Mouse (Mus musculus) small intestine, adult 2 months (tissue): Measurements from ENCODE around the gene Gm20388. TPM values are rescaled to one million over a fixed set of nuclear protein-coding genes. Genes with fewer than 3 reads are reported as not detected.

Experiments used
- H3K27ac ChIP-seq: fragments of 200-500 bp; 2 replicates; pipeline ENCODE4 v1.5.1; 2012; ENCODE audit warnings: low read depth, low read length, control low read depth, inconsistent platforms; ENCODE audit not compliant: insufficient read depth
- H3K27me3 ChIP-seq: fragments of 200-500 bp; 2 replicates; pipeline ENCODE4 v1.6.1; 2012; ENCODE audit warnings: mild to moderate bottlenecking, moderate library complexity, low read length, inconsistent platforms; ENCODE audit not compliant: control insufficient read depth, insufficient read depth
- H3K36me3 ChIP-seq: fragments of 200-500 bp; 2 replicates; pipeline ENCODE4 v1.6.1; 2012; ENCODE audit warnings: mild to moderate bottlenecking, low read length, control low read depth, inconsistent platforms; ENCODE audit not compliant: control insufficient read depth, insufficient read depth
- H3K4me1 ChIP-seq: fragments of 200-500 bp; 2 replicates; pipeline ENCODE4 v1.6.1; 2012; ENCODE audit warnings: low read length, inconsistent platforms, mixed read lengths; ENCODE audit not compliant: control insufficient read depth, insufficient read depth, insufficient read length
- H3K4me3 ChIP-seq: fragments of 200-500 bp; 2 replicates; pipeline ENCODE4 v1.5.1; 2012; ENCODE audit warnings: low read depth, mild to moderate bottlenecking, control low read depth, inconsistent platforms, low read length, moderate library complexity
- CTCF ChIP-seq: fragments of 200-500 bp; IDR thresholded peaks from 2 replicates; pipeline ENCODE4 v1.5.1; 2012; ENCODE audit warnings: low read depth, mild to moderate bottlenecking, control low read depth, inconsistent platforms, low read length, moderate library complexity, mixed read lengths; ENCODE audit not compliant: insufficient replicate concordance, insufficient read length; ENCODE audit errors: extremely low read depth
- POLR2A ChIP-seq: fragments of 200-500 bp; IDR thresholded peaks from 2 replicates; pipeline ENCODE4 v1.6.1; 2012; ENCODE audit warnings: low read depth, mild to moderate bottlenecking, control low read depth, inconsistent platforms, low read length, moderate library complexity
- WGBS: fragments of 180-500 bp; shearing (Covaris S2); methylation state at CpG from one replicate; pipeline ENCODE4 v1.1.7; 2018; 5-methylcytosine and 5-hydroxymethylcytosine counted together
- polyA plus RNA-seq: library from polyadenylated mRNA; depleted of rRNA; stranded (reverse); fragments of >200 nt; gene quantifications from 2 replicates; pipeline ENCODE4 v1.2.3, GENCODE M21; 2012

Gene Gm20388
- polyA plus RNA-seq, 1 experiment = 37.3 TPM

DNA sequence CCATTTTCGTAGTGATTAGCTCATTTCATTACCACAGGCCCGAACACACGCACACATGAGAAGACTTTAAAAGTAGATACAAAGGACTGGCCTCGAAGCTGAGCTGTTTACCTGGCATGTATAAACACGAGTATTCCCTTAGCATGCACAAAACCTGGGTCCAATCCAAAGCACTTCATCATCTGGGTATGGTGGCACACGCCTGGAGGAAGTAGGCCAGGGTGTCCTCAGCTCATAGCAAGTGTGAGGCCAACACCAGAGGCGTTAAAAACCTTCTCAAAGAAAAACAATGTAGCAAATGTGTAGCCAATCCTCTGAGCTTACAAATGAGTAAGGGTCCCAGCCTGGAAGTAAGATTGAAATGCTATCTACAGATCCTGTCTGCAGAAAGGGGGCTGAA is 3103.8 kb downstream of the Gm20388 start:
- TF ChIP-seq CTCF (no peak), POLR2A (no peak)
- no peaks in the 10 kb centered on the region for H3K27me3 ChIP-seq
- H3K27ac ChIP-seq = no peak overlapping the region
- H3K4me3 ChIP-seq = no peak overlapping the region
- H3K4me1 ChIP-seq = peaks cover 28% of the 10 kb centered on the region; the same call in 1 of the 2 replicates
- WGBS = 45% methylated on average over 7 of the region's 7 CpGs
- 0 out of 2 replicates have a peak, but pooled peaks cover 2% of the 10 kb centered on the region for H3K36me3 ChIP-seq

DNA sequence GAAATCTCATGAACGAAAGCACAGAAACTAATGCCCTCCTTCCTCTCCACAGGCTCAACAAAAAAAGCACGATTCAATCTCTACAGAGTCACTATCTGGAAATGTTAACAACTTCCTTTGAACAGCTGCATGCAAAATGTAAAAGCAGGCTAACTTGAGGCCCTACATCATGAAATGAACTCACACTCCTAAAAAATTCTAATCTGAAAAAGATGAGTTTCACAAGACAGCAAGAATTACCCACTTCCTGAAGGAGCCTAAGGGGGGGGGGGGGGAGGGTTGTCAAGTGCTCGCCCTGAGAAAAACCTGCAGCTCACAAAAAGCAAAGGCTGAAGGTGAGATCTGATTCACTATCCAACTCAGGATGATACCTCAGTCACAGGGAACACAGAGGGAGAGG is 3104.4 kb downstream of the Gm20388 start:
- Histone ChIP-seq H3K36me3 (0 out of 2 replicates have a peak, but pooled peaks cover 2% of the 10 kb centered on the region), H3K4me1 (peaks cover 29% of the 10 kb centered on the region; the same call in 1 of the 2 replicates), H3K4me3 (no peak overlapping the region), H3K27ac (no peak overlapping the region), H3K27me3 (no peaks in the 10 kb centered on the region)
- 35% methylated on average over 3 of the region's 3 CpGs for WGBS
- TF ChIP-seq POLR2A (no peak), CTCF (no peak)

DNA sequence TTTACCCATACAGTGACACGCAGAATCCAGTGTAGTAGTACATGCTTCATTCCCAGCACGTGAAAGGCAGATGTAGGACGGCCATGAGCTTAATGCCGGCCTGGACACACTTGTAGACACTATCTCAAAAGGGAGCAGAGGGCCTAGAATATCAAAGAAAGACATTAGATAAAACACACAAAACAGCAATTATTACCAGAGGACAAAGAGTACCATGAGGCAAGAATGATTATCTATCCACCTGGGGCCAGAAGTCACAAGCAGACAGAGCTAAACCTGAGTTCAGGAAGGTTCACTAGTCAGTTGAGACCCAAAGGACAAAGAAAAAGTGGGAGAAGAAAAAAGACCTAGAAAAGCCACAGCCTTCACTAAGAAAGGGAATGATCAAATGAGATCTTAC is 3106.5 kb downstream of the Gm20388 start:
- Histone ChIP-seq H3K4me1 (peaks cover 40% of the 10 kb centered on the region; the same call in 1 of the 2 replicates), H3K27me3 (no peaks in the 10 kb centered on the region), H3K36me3 (0 out of 2 replicates have a peak, but pooled peaks cover 2% of the 10 kb centered on the region), H3K27ac (peak overlapping the region; percentile 44; the same call in 1 of the 2 replicates), H3K4me3 (no peak overlapping the region)
- TF ChIP-seq POLR2A = no peak
- no peak for TF ChIP-seq CTCF
- 38% methylated on average over 4 of the region's 4 CpGs for WGBS

DNA sequence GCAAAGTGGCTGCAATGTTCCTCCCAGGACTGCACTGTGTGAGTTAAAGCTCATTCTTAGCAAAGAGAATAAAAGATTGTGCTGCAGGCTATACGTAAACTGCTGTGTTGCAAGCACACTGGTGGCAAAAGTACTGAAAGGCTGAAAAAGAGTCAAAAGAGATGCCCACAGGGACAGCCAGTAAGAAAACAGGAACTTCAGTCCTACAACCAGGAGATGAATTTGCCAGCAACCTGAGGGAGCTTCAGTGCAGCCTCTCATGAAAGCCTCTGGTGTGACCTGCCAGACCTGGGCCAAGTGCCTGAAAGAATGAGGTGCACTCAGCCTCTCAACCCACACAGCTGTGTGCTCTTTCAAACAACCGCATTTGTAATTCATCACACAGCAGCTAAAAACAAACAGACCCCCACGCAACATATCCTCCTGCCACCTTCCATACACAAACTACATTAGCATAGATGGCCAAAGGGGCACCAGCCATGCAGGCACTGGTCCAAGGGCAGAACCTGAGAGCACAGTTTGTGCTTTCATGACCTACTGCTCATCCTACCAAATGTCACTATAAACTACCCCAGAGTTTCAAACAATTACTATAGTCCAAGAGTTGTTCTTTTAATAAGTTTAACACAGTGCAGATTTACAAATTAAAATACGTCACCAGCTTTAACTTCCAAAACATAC is 3108.0 kb downstream of the Gm20388 start:
- no peak for TF ChIP-seq POLR2A
- no peak for TF ChIP-seq CTCF
- peaks cover 44% of the 10 kb centered on the region; the same call in 1 of the 2 replicates for H3K4me1 ChIP-seq
- WGBS = 54% methylated on average over 4 of the region's 4 CpGs
- no peaks in the 10 kb centered on the region for H3K27me3 ChIP-seq
- H3K4me3 ChIP-seq = no peak overlapping the region
- H3K36me3 ChIP-seq = 0 out of 2 replicates have a peak, but pooled peaks cover 1% of the 10 kb centered on the region
- peak overlapping the region; percentile 32; the same call in 1 of the 2 replicates for H3K27ac ChIP-seq

DNA sequence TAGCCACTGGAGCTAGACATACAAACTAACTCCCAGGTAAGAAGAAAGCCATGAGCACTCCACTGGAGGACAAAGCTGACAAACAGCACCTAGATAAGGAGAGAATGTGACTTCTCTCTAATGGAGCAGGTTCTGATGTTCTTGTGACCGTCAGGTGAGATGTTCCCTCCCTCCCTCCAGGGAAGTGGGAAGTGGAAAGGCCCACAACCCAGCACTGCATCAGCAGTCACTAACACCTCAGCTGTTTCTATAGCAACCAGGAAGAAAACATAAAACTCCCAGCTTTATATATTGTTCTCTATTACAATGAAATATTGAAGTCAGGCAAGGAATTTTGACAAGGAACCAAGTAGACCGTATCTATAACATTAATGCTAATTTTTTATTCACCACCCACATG is 3109.4 kb downstream of the Gm20388 start:
- no peak overlapping the region for H3K27ac ChIP-seq
- TF ChIP-seq CTCF (no peak), POLR2A (no peak)
- no peaks in the 10 kb centered on the region for H3K36me3 ChIP-seq
- H3K4me1 ChIP-seq = peaks cover 39% of the 10 kb centered on the region; the same call in 1 of the 2 replicates
- H3K27me3 ChIP-seq = no peaks in the 10 kb centered on the region
- H3K4me3 ChIP-seq = no peak overlapping the region
- WGBS = 33% methylated on average over 2 of the region's 2 CpGs

DNA sequence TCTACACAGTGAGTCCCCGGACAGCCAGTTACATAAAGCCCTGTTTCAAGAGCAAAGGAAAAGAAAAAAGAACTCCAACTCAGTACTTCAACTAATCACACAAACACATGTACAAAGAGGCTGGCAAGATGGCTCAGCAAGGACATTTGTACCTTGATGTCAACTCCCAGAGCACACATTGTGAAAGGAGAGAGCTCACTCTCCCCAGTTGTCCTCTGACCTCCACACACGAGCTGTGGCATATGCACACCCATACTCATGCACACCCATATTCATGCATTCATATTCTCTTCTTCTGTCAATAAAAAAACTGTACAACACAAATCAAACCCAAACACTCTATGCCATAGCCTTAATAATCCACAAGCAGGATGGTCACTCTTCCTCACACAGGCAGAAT is 3110.2 kb downstream of the Gm20388 start:
- Histone ChIP-seq H3K4me3 (no peak overlapping the region), H3K27ac (0 out of 2 replicates have a peak overlapping the region, but pooled peaks have one; percentile 3), H3K36me3 (no peaks in the 10 kb centered on the region), H3K27me3 (no peaks in the 10 kb centered on the region), H3K4me1 (peaks cover 41% of the 10 kb centered on the region; the same call in 1 of the 2 replicates)
- 34% methylated on average over 2 of the region's 2 CpGs for WGBS
- no peak for TF ChIP-seq POLR2A
- no peak for TF ChIP-seq CTCF

DNA sequence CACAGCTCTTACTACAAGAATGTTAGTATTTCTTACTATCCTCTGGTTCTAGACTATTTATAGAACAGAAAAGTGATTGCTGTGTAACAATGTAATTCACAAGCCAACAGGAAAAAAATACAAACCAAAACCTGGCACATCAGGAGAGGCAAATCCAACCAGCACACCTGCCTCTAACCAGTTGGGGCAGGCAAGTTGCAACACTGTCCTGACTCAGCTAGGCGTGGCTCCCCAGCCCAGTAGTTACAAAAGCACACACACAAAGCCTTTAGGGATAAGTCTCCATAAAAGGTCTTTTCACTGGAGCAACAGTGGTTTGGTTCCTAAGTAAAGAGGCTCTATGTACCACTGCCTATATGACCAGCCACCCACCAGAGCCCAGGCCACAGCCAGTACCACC is 3110.6 kb downstream of the Gm20388 start:
- Histone ChIP-seq H3K4me3 (no peak overlapping the region), H3K27ac (peak overlapping the region; percentile 75), H3K36me3 (no peaks in the 10 kb centered on the region), H3K4me1 (peaks cover 39% of the 10 kb centered on the region; the same call in 1 of the 2 replicates), H3K27me3 (no peaks in the 10 kb centered on the region)
- TF ChIP-seq POLR2A (no peak), CTCF (no peak)
- WGBS = 21% methylated on average over 1 of the region's 1 CpGs
